Mouse (Mus musculus): ENCODE measurements at regions not wholly inside any gene's neighbourhood (a gene's known extent, or its start where the extent isn't known, plus 50 kb on each side); places are given as distances from the start of the nearest gene placed in this dataset.

- 74% methylated on average over 9 of the region's 9 CpGs for WGBS
- Histone ChIP-seq H3K9me3 (no peaks in the 10 kb centered on the region), H3K4me1 (replicated peaks) (no peaks in the 10 kb centered on the region), H3K4me3 (replicated peaks) (no peak overlapping the region), H3K27me3 (replicated peaks) (no peaks in the 10 kb centered on the region), H3K9ac (no peak overlapping the region), H3K36me3 (no peaks in the 10 kb centered on the region), H3K4me2 (replicated peaks) (no peak overlapping the region), H3K27ac (no peak overlapping the region)
- ATAC-seq = no peak
Measured at GRCm38 (mm10) chr13:94669106-94669683, 119.5 kb upstream of the Tbca start.

- H3K4me3 ChIP-seq (replicated peaks) = no peak overlapping the region
- H3K36me3 ChIP-seq = no peaks in the 10 kb centered on the region
- no peaks in the 10 kb centered on the region for H3K27me3 ChIP-seq (replicated peaks)
- H3K27ac ChIP-seq = no peak overlapping the region
- no peak overlapping the region for H3K4me2 ChIP-seq (replicated peaks)
- ATAC-seq = no peak
- no peaks in the 10 kb centered on the region for H3K4me1 ChIP-seq (replicated peaks)
- no peaks in the 10 kb centered on the region for H3K9me3 ChIP-seq
- no peak overlapping the region for H3K9ac ChIP-seq
- WGBS = 83% methylated on average over 11 of the region's 11 CpGs
Measured at GRCm38 (mm10) chr13:94670266-94670665, 118.4 kb upstream of the Tbca start.

DNA sequence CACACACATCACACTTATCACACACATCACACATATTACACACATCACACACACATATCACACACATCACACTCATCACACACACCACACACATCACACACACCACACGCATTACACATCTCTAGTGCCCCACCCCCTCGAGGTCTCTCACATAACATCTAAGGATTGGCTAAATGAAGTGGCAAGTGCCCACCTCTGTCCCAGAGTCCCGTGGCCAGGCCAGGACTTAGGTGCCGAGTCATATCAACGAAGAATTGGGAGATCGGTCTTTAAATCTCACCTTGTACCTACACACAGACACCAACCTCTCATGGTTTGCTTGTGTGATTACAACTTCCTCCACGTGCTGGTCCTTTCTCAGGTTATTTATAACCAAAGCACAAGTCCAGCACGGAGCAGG lies 117.7 kb upstream of the Tbca start:
- H3K36me3 ChIP-seq = no peaks in the 10 kb centered on the region
- H3K4me2 ChIP-seq (replicated peaks) = no peak overlapping the region
- no peaks in the 10 kb centered on the region for H3K4me1 ChIP-seq (replicated peaks)
- H3K27ac ChIP-seq = no peak overlapping the region
- H3K9ac ChIP-seq = no peak overlapping the region
- ATAC-seq = no peak
- 80% methylated on average over 8 of the region's 8 CpGs for WGBS
- H3K9me3 ChIP-seq = no peaks in the 10 kb centered on the region
- H3K4me3 ChIP-seq (replicated peaks) = no peak overlapping the region
- H3K27me3 ChIP-seq (replicated peaks) = no peaks in the 10 kb centered on the region

DNA sequence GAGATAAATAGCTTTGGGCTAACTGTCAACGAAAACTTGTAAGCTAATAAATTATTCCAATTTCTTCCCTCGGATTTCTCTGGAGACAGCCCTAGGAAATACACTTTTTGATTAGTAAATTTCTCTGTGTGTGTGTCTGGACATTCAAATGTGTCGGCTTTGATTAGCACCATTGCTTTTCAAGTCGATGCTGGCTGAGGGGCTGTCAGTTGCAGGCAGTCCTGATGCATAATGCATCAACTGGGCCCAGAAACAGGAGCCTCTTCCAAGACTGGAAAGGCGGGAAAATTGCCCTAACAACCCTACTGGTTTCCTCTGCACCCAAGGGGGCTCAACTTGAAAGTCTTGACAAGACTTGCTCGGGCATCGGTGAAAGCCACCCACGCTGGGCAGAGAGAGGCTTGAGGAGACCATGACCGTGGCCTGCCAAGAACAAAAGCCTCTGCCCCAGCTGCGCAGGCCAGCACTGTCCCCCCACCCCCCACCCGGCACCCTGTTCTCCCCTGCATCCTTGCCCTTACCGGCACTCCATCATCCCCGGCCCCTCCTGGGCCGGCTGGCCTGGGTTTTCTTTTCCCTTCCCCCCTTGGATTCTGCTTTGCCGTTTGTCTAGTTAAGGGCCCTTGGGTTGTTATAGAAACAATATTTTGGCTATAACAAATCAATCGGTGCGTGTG lies 108.1 kb upstream of the Tbca start:
- 41% methylated on average over 17 of the region's 17 CpGs for WGBS
- Histone ChIP-seq H3K4me3 (replicated peaks) (no peak overlapping the region), H3K9me3 (no peaks in the 10 kb centered on the region), H3K4me2 (replicated peaks) (no peak overlapping the region), H3K27ac (no peak overlapping the region), H3K4me1 (replicated peaks) (no peaks in the 10 kb centered on the region), H3K27me3 (replicated peaks) (no peaks in the 10 kb centered on the region), H3K36me3 (no peaks in the 10 kb centered on the region), H3K9ac (no peak overlapping the region)
- ATAC-seq = no peak

GRCm38 (mm10) chr13:94681606-94682005 lies 107.1 kb upstream of the Tbca start:
- H3K27me3 ChIP-seq (replicated peaks) = no peaks in the 10 kb centered on the region
- no peak overlapping the region for H3K9ac ChIP-seq
- H3K27ac ChIP-seq = no peak overlapping the region
- ATAC-seq = no peak
- no peaks in the 10 kb centered on the region for H3K36me3 ChIP-seq
- H3K9me3 ChIP-seq = no peaks in the 10 kb centered on the region
- H3K4me1 ChIP-seq (replicated peaks) = no peaks in the 10 kb centered on the region
- H3K4me2 ChIP-seq (replicated peaks) = no peak overlapping the region
- H3K4me3 ChIP-seq (replicated peaks) = no peak overlapping the region
- 93% methylated on average over 13 of the region's 13 CpGs for WGBS

DNA sequence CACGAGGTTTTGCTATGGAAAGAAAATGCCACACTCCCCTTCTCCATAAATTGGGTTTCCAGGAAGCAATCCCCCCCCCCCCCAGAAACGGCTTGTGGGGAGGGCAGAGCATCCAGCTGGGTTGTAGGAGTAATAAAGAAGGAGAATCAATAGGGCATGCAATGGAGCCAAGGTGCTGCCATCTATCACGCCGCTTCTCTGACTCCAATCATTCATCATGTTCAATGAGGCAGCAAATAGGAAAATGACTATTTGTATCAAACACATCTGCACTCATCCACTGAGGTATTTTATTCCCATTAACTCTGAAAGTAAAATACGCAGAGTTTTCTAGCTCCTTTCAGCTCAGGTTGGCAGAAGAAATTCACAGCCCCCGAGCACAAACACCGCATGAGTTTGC lies 103.5 kb upstream of the Tbca start:
- Histone ChIP-seq H3K27ac (no peak overlapping the region), H3K9ac (no peak overlapping the region), H3K36me3 (no peaks in the 10 kb centered on the region), H3K27me3 (replicated peaks) (no peaks in the 10 kb centered on the region), H3K4me1 (replicated peaks) (no peaks in the 10 kb centered on the region), H3K4me3 (replicated peaks) (no peak overlapping the region), H3K9me3 (no peaks in the 10 kb centered on the region), H3K4me2 (replicated peaks) (no peak overlapping the region)
- no peak for ATAC-seq
- 62% methylated on average over 7 of the region's 7 CpGs for WGBS

GRCm38 (mm10) chr13:94687295-94687694 lies 101.4 kb upstream of the Tbca start:
- ATAC-seq = no peak
- no peaks in the 10 kb centered on the region for H3K36me3 ChIP-seq
- WGBS = 76% methylated on average over 5 of the region's 5 CpGs

DNA sequence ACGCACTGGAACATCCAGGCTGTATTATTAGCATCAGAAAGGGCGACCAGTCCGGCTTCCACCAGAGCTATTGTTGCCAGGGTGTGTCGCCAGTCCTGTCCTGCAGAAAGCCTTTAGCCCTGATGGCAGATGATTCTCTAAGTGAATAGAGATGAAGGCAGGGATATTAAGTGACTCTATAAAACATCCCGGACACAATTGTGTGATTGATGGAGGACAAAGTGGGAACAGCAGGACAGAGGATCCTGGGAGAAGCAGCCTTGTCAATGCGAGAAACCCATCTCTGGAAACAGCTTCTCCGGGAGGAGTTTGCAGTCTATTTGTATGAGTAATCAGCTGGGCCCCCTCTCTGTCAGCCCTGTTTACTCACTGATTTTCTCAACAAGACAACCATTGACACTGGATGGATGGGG lies 82.1 kb upstream of the Tbca start:
- peaks cover 77% of the 10 kb centered on the region for H3K27me3 ChIP-seq (replicated peaks)
- H3K36me3 ChIP-seq = no peaks in the 10 kb centered on the region
- no peak overlapping the region for H3K27ac ChIP-seq
- H3K9ac ChIP-seq = no peak overlapping the region
- ATAC-seq = no peak
- no peak overlapping the region for H3K4me2 ChIP-seq (replicated peaks)
- no peak overlapping the region for H3K4me3 ChIP-seq (replicated peaks)
- peaks cover 27% of the 10 kb centered on the region for H3K4me1 ChIP-seq (replicated peaks)
- no peaks in the 10 kb centered on the region for H3K9me3 ChIP-seq
- 3% methylated on average over 7 of the region's 7 CpGs for WGBS

More at GRCm38 (mm10) chr13:94687295-94687694, 101.4 kb upstream of the Tbca start:
- Histone ChIP-seq H3K27me3 (replicated peaks) (no peaks in the 10 kb centered on the region), H3K4me2 (replicated peaks) (no peak overlapping the region), H3K9me3 (no peaks in the 10 kb centered on the region), H3K9ac (no peak overlapping the region), H3K4me1 (replicated peaks) (no peaks in the 10 kb centered on the region), H3K4me3 (replicated peaks) (no peak overlapping the region), H3K27ac (no peak overlapping the region)

GRCm38 (mm10) chr13:94707371-94708280 lies 81.1 kb upstream of the Tbca start:
- no peak for ATAC-seq
- Histone ChIP-seq H3K9ac (no peak overlapping the region), H3K4me2 (replicated peaks) (no peak overlapping the region), H3K27ac (no peak overlapping the region), H3K9me3 (no peaks in the 10 kb centered on the region), H3K4me1 (replicated peaks) (peaks cover 19% of the 10 kb centered on the region), H3K4me3 (replicated peaks) (no peak overlapping the region), H3K27me3 (replicated peaks) (peaks cover 79% of the 10 kb centered on the region), H3K36me3 (no peaks in the 10 kb centered on the region)
- WGBS = 5% methylated on average over 32 of the region's 32 CpGs

GRCm38 (mm10) chr13:94708786-94709185 lies 79.9 kb upstream of the Tbca start:
- Histone ChIP-seq H3K27me3 (replicated peaks) (peaks cover 76% of the 10 kb centered on the region), H3K9ac (no peak overlapping the region), H3K4me1 (replicated peaks) (peaks cover 12% of the 10 kb centered on the region), H3K36me3 (no peaks in the 10 kb centered on the region), H3K27ac (no peak overlapping the region), H3K9me3 (no peaks in the 10 kb centered on the region), H3K4me3 (replicated peaks) (no peak overlapping the region), H3K4me2 (replicated peaks) (no peak overlapping the region)
- WGBS = 28% methylated on average over 5 of the region's 5 CpGs
- ATAC-seq = no peak

DNA sequence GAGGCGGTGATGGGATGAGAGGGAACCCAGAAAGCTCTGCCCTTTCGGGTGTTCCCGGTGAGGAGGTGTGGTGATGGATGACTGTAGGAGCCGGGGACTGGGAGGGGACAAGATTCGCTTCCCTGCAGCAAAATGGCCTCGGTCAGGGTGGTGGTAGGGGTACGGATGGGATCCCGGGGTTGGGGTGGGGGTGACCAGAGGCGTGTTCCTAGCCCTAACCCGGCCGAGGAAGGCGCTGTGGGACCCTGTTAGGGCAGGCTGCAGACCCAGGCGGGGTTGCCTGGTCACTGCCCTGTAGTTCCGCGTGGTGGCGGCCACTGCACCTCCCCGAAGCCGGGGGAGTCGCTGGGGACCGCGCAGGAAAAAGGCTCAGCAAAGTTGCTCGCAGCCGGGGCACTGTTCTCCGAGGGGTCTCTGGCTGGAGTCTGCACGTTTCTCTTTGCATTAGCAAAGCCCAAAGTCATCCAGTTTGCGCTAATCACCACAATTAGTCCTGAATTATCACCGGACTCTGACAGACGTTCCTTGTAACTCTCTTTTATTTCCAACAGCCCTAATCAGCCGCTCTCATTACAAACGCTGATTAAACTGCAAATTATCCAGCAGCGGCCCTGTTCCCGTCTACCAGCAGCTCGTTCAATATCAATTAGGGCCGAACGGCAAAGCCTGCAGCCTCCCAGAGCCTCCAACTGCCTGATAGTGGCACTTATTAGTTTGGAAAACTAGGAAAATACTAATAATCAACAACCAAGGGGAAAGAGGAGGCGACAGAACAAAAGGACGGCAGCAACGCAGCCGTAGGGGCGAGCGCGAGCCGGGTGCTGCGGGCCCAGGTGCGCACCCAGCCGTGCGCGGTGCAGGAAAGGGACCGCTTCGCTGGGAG lies 78.8 kb upstream of the Tbca start:
- H3K27me3 ChIP-seq (replicated peaks) = peaks cover 76% of the 10 kb centered on the region
- peak; percentile 56; the same call in 1 of the 2 replicates for ATAC-seq
- H3K4me3 ChIP-seq (replicated peaks) = peak overlapping the region; percentile 24
- H3K9me3 ChIP-seq = no peaks in the 10 kb centered on the region
- H3K27ac ChIP-seq = no peak overlapping the region
- H3K36me3 ChIP-seq = no peaks in the 10 kb centered on the region
- peaks cover 12% of the 10 kb centered on the region for H3K4me1 ChIP-seq (replicated peaks)
- H3K4me2 ChIP-seq (replicated peaks) = peak overlapping the region; percentile 57
- 1% methylated on average over 50 of the region's 50 CpGs for WGBS
- no peak overlapping the region for H3K9ac ChIP-seq

Measured in intestine, embryonic 15.5 days (tissue).